Mouse (Mus musculus) kidney, adult 11 months (tissue): Measurements from ENCODE around the gene Serpinb1b.

Source experiments
- DNase-seq: peaks from one replicate; pipeline ENCODE4 v3.0.0; 2022

Serpinb1b gene

GRCm38 (mm10) chr13:33095575-33095974, 17.2 kb downstream of the Serpinb1b start:
- DNase-seq = no peak

- DNase-seq = no peak
Measured at GRCm38 (mm10) chr13:33105626-33106025, 27.3 kb downstream of the Serpinb1b start.

GRCm38 (mm10) chr13:33113054-33113453, 34.7 kb downstream of the Serpinb1b start:
- no peak for DNase-seq

- no peak for DNase-seq
Measured at GRCm38 (mm10) chr13:33137717-33138116, 59.3 kb downstream of the Serpinb1b start.

GRCm38 (mm10) chr13:33141435-33141834, 63.1 kb downstream of the Serpinb1b start:
- no peak for DNase-seq
